Mouse (Mus musculus): ENCODE measurements around the gene Gm28048. TPM values are rescaled to one million over a fixed set of nuclear protein-coding genes. Genes with fewer than 3 reads are reported as not detected.

The Gm28048 gene
- polyA plus RNA-seq, 1 experiment from 2014 or later = 24.7 TPM

GRCm38 (mm10) chr11:22931320-22931905 is 50.5 kb downstream of the Gm28048 start:
- no peak overlapping the region for H3K27ac ChIP-seq (ENCODE audit: low read length)
- WGBS = 94% methylated on average over 2 of the region's 2 CpGs
- H3K36me3 ChIP-seq (ENCODE audit: insufficient read depth, low read length) = no peaks in the 10 kb centered on the region
- no peaks in the 10 kb centered on the region for H3K27me3 ChIP-seq (ENCODE audit: insufficient read depth, low read length)
- no peak overlapping the region for H3K9ac ChIP-seq (replicated peaks; ENCODE audit: low read length)
- H3K4me3 ChIP-seq (ENCODE audit: low read length) = no peak overlapping the region
- no peak overlapping the region for H3K4me2 ChIP-seq (replicated peaks; ENCODE audit: low read depth, low read length)
- ATAC-seq (ENCODE audit: low FRiP score, low TSS enrichment) = no peak
- H3K4me1 ChIP-seq (ENCODE audit: insufficient read depth, low read length) = peaks cover 5% of the 10 kb centered on the region; the same call in 1 of the 2 replicates
- no peaks in the 10 kb centered on the region for H3K9me3 ChIP-seq (ENCODE audit: low read length)

GRCm38 (mm10) chr11:22930129-22930528 is 51.8 kb downstream of the Gm28048 start:
- H3K4me2 ChIP-seq (replicated peaks; ENCODE audit: low read depth, low read length) = no peak overlapping the region
- no peak overlapping the region for H3K4me3 ChIP-seq (ENCODE audit: low read length)
- no peak for ATAC-seq (ENCODE audit: low FRiP score, low TSS enrichment)
- H3K4me1 ChIP-seq (ENCODE audit: insufficient read depth, low read length) = peaks cover 5% of the 10 kb centered on the region; the same call in 1 of the 2 replicates
- WGBS = 73% methylated on average over 2 of the region's 2 CpGs
- H3K9ac ChIP-seq (replicated peaks; ENCODE audit: low read length) = no peak overlapping the region
- no peaks in the 10 kb centered on the region for H3K36me3 ChIP-seq (ENCODE audit: insufficient read depth, low read length)
- no peak overlapping the region for H3K27ac ChIP-seq (ENCODE audit: low read length)
- no peaks in the 10 kb centered on the region for H3K27me3 ChIP-seq (ENCODE audit: insufficient read depth, low read length)
- no peaks in the 10 kb centered on the region for H3K9me3 ChIP-seq (ENCODE audit: low read length)

- 46% methylated on average over 8 of the region's 8 CpGs for WGBS
- Histone ChIP-seq H3K9ac (replicated peaks; ENCODE audit: low read length) (no peak overlapping the region), H3K4me2 (replicated peaks; ENCODE audit: low read depth, low read length) (no peak overlapping the region), H3K27ac (ENCODE audit: low read length) (no peak overlapping the region), H3K36me3 (ENCODE audit: insufficient read depth, low read length) (no peaks in the 10 kb centered on the region), H3K4me1 (ENCODE audit: insufficient read depth, low read length) (peaks cover 5% of the 10 kb centered on the region; the same call in 1 of the 2 replicates), H3K4me3 (ENCODE audit: low read length) (no peak overlapping the region), H3K9me3 (ENCODE audit: low read length) (no peaks in the 10 kb centered on the region), H3K27me3 (ENCODE audit: insufficient read depth, low read length) (no peaks in the 10 kb centered on the region)
- ATAC-seq (ENCODE audit: low FRiP score, low TSS enrichment) = no peak
Observed at GRCm38 (mm10) chr11:22928586-22929169, 53.2 kb downstream of the Gm28048 start.

GRCm38 (mm10) chr11:22923606-22924005 is 58.3 kb downstream of the Gm28048 start:
- WGBS = 87% methylated on average over 2 of the region's 2 CpGs
- H3K27me3 ChIP-seq (ENCODE audit: insufficient read depth, low read length) = no peaks in the 10 kb centered on the region
- no peak for ATAC-seq (ENCODE audit: low FRiP score, low TSS enrichment)

GRCm38 (mm10) chr11:22922546-22922945 is 59.3 kb downstream of the Gm28048 start:
- 78% methylated on average over 2 of the region's 2 CpGs for WGBS
- Histone ChIP-seq H3K4me2 (replicated peaks; ENCODE audit: low read depth, low read length) (no peak overlapping the region), H3K9ac (replicated peaks; ENCODE audit: low read length) (no peak overlapping the region), H3K36me3 (ENCODE audit: insufficient read depth, low read length) (0 out of 2 replicates have a peak, but pooled peaks cover under 1% of the 10 kb centered on the region), H3K27ac (ENCODE audit: low read length) (no peak overlapping the region), H3K9me3 (ENCODE audit: low read length) (no peaks in the 10 kb centered on the region), H3K27me3 (ENCODE audit: insufficient read depth, low read length) (no peaks in the 10 kb centered on the region), H3K4me3 (ENCODE audit: low read length) (no peak overlapping the region), H3K4me1 (ENCODE audit: insufficient read depth, low read length) (no peaks in the 10 kb centered on the region)
- no peak for ATAC-seq (ENCODE audit: low FRiP score, low TSS enrichment)

More at GRCm38 (mm10) chr11:22923606-22924005, 58.3 kb downstream of the Gm28048 start:
- H3K9ac ChIP-seq (replicated peaks; ENCODE audit: low read length) = no peak overlapping the region
- no peaks in the 10 kb centered on the region for H3K36me3 ChIP-seq (ENCODE audit: insufficient read depth, low read length)
- H3K9me3 ChIP-seq (ENCODE audit: low read length) = no peaks in the 10 kb centered on the region
- H3K4me1 ChIP-seq (ENCODE audit: insufficient read depth, low read length) = peaks cover 5% of the 10 kb centered on the region; the same call in 1 of the 2 replicates
- no peak overlapping the region for H3K27ac ChIP-seq (ENCODE audit: low read length)
- no peak overlapping the region for H3K4me2 ChIP-seq (replicated peaks; ENCODE audit: low read depth, low read length)
- H3K4me3 ChIP-seq (ENCODE audit: low read length) = no peak overlapping the region

GRCm38 (mm10) chr11:22919336-22919735 is 62.6 kb downstream of the Gm28048 start:
- Histone ChIP-seq H3K27ac (ENCODE audit: low read length) (no peak overlapping the region), H3K27me3 (ENCODE audit: insufficient read depth, low read length) (no peaks in the 10 kb centered on the region), H3K4me2 (replicated peaks; ENCODE audit: low read depth, low read length) (no peak overlapping the region), H3K4me1 (ENCODE audit: insufficient read depth, low read length) (no peaks in the 10 kb centered on the region), H3K36me3 (ENCODE audit: insufficient read depth, low read length) (0 out of 2 replicates have a peak, but pooled peaks cover 3% of the 10 kb centered on the region), H3K4me3 (ENCODE audit: low read length) (no peak overlapping the region), H3K9ac (replicated peaks; ENCODE audit: low read length) (no peak overlapping the region), H3K9me3 (ENCODE audit: low read length) (no peaks in the 10 kb centered on the region)
- WGBS = 76% methylated on average over 2 of the region's 2 CpGs
- no peak for ATAC-seq (ENCODE audit: low FRiP score, low TSS enrichment)

- WGBS = 86% methylated on average over 7 of the region's 7 CpGs
- no peak overlapping the region for H3K9ac ChIP-seq (replicated peaks; ENCODE audit: low read length)
- H3K27ac ChIP-seq (ENCODE audit: low read length) = no peak overlapping the region
- no peak overlapping the region for H3K4me3 ChIP-seq (ENCODE audit: low read length)
- H3K36me3 ChIP-seq (ENCODE audit: insufficient read depth, low read length) = 0 out of 2 replicates have a peak, but pooled peaks cover 3% of the 10 kb centered on the region
- H3K4me1 ChIP-seq (ENCODE audit: insufficient read depth, low read length) = no peaks in the 10 kb centered on the region
- H3K4me2 ChIP-seq (replicated peaks; ENCODE audit: low read depth, low read length) = no peak overlapping the region
- H3K9me3 ChIP-seq (ENCODE audit: low read length) = no peaks in the 10 kb centered on the region
- no peaks in the 10 kb centered on the region for H3K27me3 ChIP-seq (ENCODE audit: insufficient read depth, low read length)
- ATAC-seq (ENCODE audit: low FRiP score, low TSS enrichment) = no peak
Observed at GRCm38 (mm10) chr11:22917786-22918185, 64.1 kb downstream of the Gm28048 start.

- 90% methylated on average over 4 of the region's 4 CpGs for whole genome bisulfite sequencing
- Histone ChIP-seq H3K4me1 (ENCODE audit: insufficient read depth, low read length) (no peaks in the 10 kb centered on the region), H3K9ac (replicated peaks; ENCODE audit: low read length) (no peak overlapping the region), H3K4me3 (ENCODE audit: low read length) (no peak overlapping the region), H3K27me3 (ENCODE audit: insufficient read depth, low read length) (no peaks in the 10 kb centered on the region), H3K9me3 (ENCODE audit: low read length) (no peaks in the 10 kb centered on the region), H3K27ac (ENCODE audit: low read length) (no peak overlapping the region), H3K36me3 (ENCODE audit: insufficient read depth, low read length) (0 out of 2 replicates have a peak, but pooled peaks cover 3% of the 10 kb centered on the region), H3K4me2 (replicated peaks; ENCODE audit: low read depth, low read length) (no peak overlapping the region)
- no peak for ATAC-seq (ENCODE audit: low FRiP score, low TSS enrichment)
Observed at GRCm38 (mm10) chr11:22913744-22914143, 68.1 kb downstream of the Gm28048 start.

- H3K9ac ChIP-seq (replicated peaks; ENCODE audit: low read length) = no peak overlapping the region
- no peaks in the 10 kb centered on the region for H3K27me3 ChIP-seq (ENCODE audit: insufficient read depth, low read length)
- no peaks in the 10 kb centered on the region for H3K9me3 ChIP-seq (ENCODE audit: low read length)
- no peak for ATAC-seq (ENCODE audit: low FRiP score, low TSS enrichment)
- H3K4me2 ChIP-seq (replicated peaks; ENCODE audit: low read depth, low read length) = no peak overlapping the region
- H3K36me3 ChIP-seq (ENCODE audit: insufficient read depth, low read length) = no peaks in the 10 kb centered on the region
- WGBS = 88% methylated on average over 7 of the region's 7 CpGs
- H3K27ac ChIP-seq (ENCODE audit: low read length) = no peak overlapping the region
- H3K4me1 ChIP-seq (ENCODE audit: insufficient read depth, low read length) = no peaks in the 10 kb centered on the region
- H3K4me3 ChIP-seq (ENCODE audit: low read length) = no peak overlapping the region
Observed at GRCm38 (mm10) chr11:22911831-22912230, 70.1 kb downstream of the Gm28048 start.

GRCm38 (mm10) chr11:22906453-22906865 is 75.4 kb downstream of the Gm28048 start:
- H3K27me3 ChIP-seq (ENCODE audit: insufficient read depth, low read length) = no peaks in the 10 kb centered on the region
- no peak overlapping the region for H3K27ac ChIP-seq (ENCODE audit: low read length)
- no peak for ATAC-seq (ENCODE audit: low FRiP score, low TSS enrichment)

More at GRCm38 (mm10) chr11:22906453-22906865, 75.4 kb downstream of the Gm28048 start:
- H3K4me1 ChIP-seq (ENCODE audit: insufficient read depth, low read length) = no peaks in the 10 kb centered on the region
- no peak overlapping the region for H3K9ac ChIP-seq (replicated peaks; ENCODE audit: low read length)
- H3K9me3 ChIP-seq (ENCODE audit: low read length) = no peaks in the 10 kb centered on the region
- H3K4me3 ChIP-seq (ENCODE audit: low read length) = no peak overlapping the region
- no peak overlapping the region for H3K4me2 ChIP-seq (replicated peaks; ENCODE audit: low read depth, low read length)
- no peaks in the 10 kb centered on the region for H3K36me3 ChIP-seq (ENCODE audit: insufficient read depth, low read length)
